Mouse (Mus musculus) hindbrain, embryonic 16.5 days (tissue): Measurements from ENCODE around the gene Enox2. TPM values are rescaled to one million over a fixed set of nuclear protein-coding genes. Genes with fewer than 3 reads are reported as not detected.

Experiments
- ATAC-seq: fragments of 200-750 bp; cut with Nextera tagmentation; 2 replicates; pipeline ENCODE4 v1.8.0; 2017; ENCODE audit warnings: moderate TSS enrichment, moderate library complexity
- H3K27ac ChIP-seq: fragments of 300-500 bp; sonication (generic); 2 replicates; pipeline ENCODE4 v1.5.1; 2014; ENCODE audit warnings: low read depth, mild to moderate bottlenecking, control low read depth, low read length, moderate library complexity
- H3K27me3 ChIP-seq: fragments of 300-500 bp; sonication (generic); replicated peaks from 2 replicates; pipeline ENCODE4 v1.6.1; 2014; ENCODE audit warnings: low read length; ENCODE audit not compliant: control insufficient read depth, insufficient read depth
- H3K36me3 ChIP-seq: fragments of 300-500 bp; sonication (generic); 2 replicates; pipeline ENCODE4 v1.6.1; 2014; ENCODE audit warnings: mild to moderate bottlenecking, low read length, moderate library complexity, mixed read lengths; ENCODE audit not compliant: control insufficient read depth, insufficient read depth
- H3K4me1 ChIP-seq: fragments of 300-500 bp; sonication (generic); 2 replicates; pipeline ENCODE4 v1.6.1; 2014; ENCODE audit warnings: low read depth, low read length; ENCODE audit not compliant: control insufficient read depth, insufficient read depth
- H3K4me2 ChIP-seq: fragments of 300-500 bp; sonication (generic); 2 replicates; pipeline ENCODE4 v1.6.1; 2014; ENCODE audit warnings: mild to moderate bottlenecking, low read length, control low read depth, moderate library complexity
- H3K4me3 ChIP-seq: fragments of 300-500 bp; sonication (generic); 2 replicates; pipeline ENCODE4 v1.5.1; 2014; ENCODE audit warnings: mild to moderate bottlenecking, low read length, control low read depth, moderate library complexity
- H3K9ac ChIP-seq: fragments of 300-500 bp; sonication (generic); 2 replicates; pipeline ENCODE4 v1.6.1; 2014; ENCODE audit warnings: low read depth, mild to moderate bottlenecking, control low read depth, low read length, moderate library complexity
- H3K9me3 ChIP-seq: fragments of 300-500 bp; sonication (generic); 2 replicates; pipeline ENCODE4 v1.6.1; 2014; ENCODE audit warnings: mild to moderate bottlenecking, low read length, moderate library complexity; ENCODE audit not compliant: control insufficient read depth
- WGBS: fragments of 180-500 bp; shearing (Covaris S2); extraction: QIAGEN DNeasy Blood & Tissue Kit; methylation state at CpG from one replicate; pipeline ENCODE4 v1.1.7; 2014; 5-methylcytosine and 5-hydroxymethylcytosine counted together
- polyA plus RNA-seq: library from polyadenylated mRNA; unstranded; fragments of >200 nt; fragmentation: Nextera tagmentation; extraction: Ambion mirVana; gene quantifications from 2 replicates; pipeline ENCODE4 v1.2.1, GENCODE M21; 2015

Enox2 gene
- polyA plus RNA-seq = 8.3 and 8.7 TPM in 2 replicates

DNA sequence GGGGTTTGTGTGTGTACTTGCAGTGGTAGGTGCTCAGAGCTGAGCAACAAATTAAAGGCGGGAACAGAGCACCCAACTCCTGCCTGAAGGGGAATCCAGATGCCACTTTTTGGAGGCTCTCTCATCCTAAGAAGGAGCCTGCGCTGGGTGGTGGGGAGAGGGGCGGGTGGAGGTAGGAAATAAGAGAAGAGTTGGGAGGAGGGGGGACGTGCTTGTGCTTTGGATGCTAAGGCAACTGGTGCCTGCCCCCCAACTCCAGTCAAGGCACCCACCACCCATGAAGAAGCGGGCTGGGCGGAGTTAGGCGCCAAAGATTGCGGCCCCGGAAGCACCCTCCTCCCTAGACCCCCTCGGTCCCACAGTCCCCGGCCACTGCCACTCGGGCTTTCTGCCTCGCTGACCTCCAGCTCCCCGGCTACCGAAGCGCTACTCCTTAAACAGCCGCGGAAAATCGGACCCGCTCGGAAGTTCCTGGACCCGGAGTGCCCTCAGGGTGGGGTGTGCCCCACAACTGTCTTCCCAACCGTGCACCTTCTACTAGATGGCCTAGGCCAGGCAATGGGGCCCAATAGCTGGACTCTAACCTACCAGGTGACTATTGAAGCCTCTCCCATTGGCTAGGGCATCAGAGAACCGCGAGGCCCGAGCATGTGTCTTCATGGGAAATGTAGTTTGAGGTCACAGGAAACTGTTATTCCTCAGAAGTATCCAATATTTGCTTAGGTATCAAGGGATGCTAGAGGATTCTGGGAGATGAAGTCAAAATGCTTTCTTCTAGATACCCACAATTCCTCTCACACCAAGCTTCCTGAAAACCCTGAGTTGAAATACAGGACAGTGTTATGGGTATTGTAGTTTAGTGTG is at the start of gene Enox2:
Gene Enox2, minus strand, starts transcription at position 560 of the 864 bp plus-strand sequence.
- Histone ChIP-seq H3K9ac (peak within 1 kb of the TSS; percentile 73), H3K4me1 (no peaks in the 10 kb centered on the region), H3K9me3 (no peaks in the 10 kb centered on the region), H3K27me3 (no peaks in the 10 kb centered on the region), H3K36me3 (no peaks in the 10 kb centered on the region), H3K4me3 (peak within 1 kb of the TSS; percentile 59), H3K27ac (peak within 1 kb of the TSS; percentile 87), H3K4me2 (peak within 1 kb of the TSS; percentile 58)
- WGBS = 12% methylated on average over 19 of the region's 26 CpGs
- peak; percentile 100 for ATAC-seq

- H3K4me3 ChIP-seq = no peak overlapping the region
- H3K9me3 ChIP-seq = no peaks in the 10 kb centered on the region
- H3K27ac ChIP-seq = no peak overlapping the region
- no peak overlapping the region for H3K4me2 ChIP-seq
- no peaks in the 10 kb centered on the region for H3K36me3 ChIP-seq
- 47% methylated on average over 1 of the region's 1 CpGs for WGBS
- H3K9ac ChIP-seq = no peak overlapping the region
- H3K27me3 ChIP-seq = no peaks in the 10 kb centered on the region
- no peak for ATAC-seq
- H3K4me1 ChIP-seq = no peaks in the 10 kb centered on the region
Observed at GRCm38 (mm10) chrX:49309496-49309895, 21.4 kb upstream of the Enox2 start.

DNA sequence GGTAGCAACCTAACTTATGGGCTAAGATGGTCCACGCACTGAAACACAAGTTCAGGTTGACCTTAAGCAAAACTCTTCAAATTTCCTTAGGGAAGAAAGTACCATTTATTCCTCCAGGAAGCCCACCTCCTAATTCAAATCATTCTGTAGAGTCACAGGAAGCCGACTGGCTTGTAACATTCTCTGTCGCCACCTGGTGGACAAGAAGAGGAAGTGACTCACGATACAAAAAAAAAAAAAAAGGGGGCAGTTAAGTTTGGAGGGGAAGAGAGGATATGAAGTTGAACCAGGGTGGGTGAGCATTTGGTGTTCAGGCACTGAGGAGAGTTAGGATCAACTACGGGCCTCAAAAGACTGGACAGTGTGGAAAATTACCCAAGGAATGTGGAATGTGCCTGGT is 18.6 kb upstream of the Enox2 start:
- Histone ChIP-seq H3K9ac (no peak overlapping the region), H3K27me3 (no peaks in the 10 kb centered on the region), H3K9me3 (no peaks in the 10 kb centered on the region), H3K36me3 (no peaks in the 10 kb centered on the region), H3K27ac (no peak overlapping the region), H3K4me3 (no peak overlapping the region), H3K4me2 (no peak overlapping the region), H3K4me1 (no peaks in the 10 kb centered on the region)
- WGBS = 22% methylated on average over 5 of the region's 5 CpGs
- no peak for ATAC-seq

- WGBS = 76% methylated on average over 2 of the region's 2 CpGs
- no peaks in the 10 kb centered on the region for H3K36me3 ChIP-seq
- H3K27ac ChIP-seq = no peak overlapping the region
- no peaks in the 10 kb centered on the region for H3K4me1 ChIP-seq
- H3K9ac ChIP-seq = no peak overlapping the region
- H3K4me3 ChIP-seq = no peak overlapping the region
- ATAC-seq = no peak
- H3K4me2 ChIP-seq = no peak overlapping the region
- no peaks in the 10 kb centered on the region for H3K27me3 ChIP-seq
- H3K9me3 ChIP-seq = no peaks in the 10 kb centered on the region
Observed at GRCm38 (mm10) chrX:49279918-49280586, 8.0 kb downstream of the Enox2 start.

DNA sequence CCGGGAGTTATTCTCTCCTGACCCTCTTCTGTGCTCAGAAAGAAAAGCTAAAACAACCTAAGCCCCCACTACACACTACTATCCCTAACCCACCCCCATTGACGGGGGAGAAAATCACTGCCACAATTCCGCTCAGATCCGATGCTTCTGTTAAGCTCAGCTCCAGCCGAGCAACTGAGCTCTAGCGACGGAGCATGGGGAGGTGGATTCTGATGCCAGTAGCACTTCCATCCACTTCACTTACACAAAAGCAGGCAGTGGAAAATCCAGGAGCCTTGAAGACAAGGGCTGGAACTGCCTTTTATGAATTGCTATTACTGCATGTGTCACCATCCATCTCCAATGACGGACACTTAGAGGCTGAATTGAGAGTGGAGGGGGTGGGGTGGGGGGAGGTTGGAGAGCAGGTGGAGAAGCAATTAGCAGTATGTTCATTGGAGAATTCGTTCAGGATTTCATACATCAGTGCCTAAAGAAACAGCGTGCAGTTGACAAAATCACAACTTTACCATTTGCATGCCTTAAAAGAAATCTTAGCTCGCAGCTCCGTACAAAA is 14.5 kb downstream of the Enox2 start:
- Histone ChIP-seq H3K4me3 (peak overlapping the region; percentile 36), H3K9me3 (no peaks in the 10 kb centered on the region), H3K4me1 (no peaks in the 10 kb centered on the region), H3K36me3 (no peaks in the 10 kb centered on the region), H3K4me2 (peak overlapping the region; percentile 45), H3K27me3 (no peaks in the 10 kb centered on the region), H3K9ac (peak overlapping the region; percentile 12; the same call in 1 of the 2 replicates), H3K27ac (no peak overlapping the region)
- peak; percentile 71 for ATAC-seq
- WGBS = 30% methylated on average over 12 of the region's 12 CpGs

GRCm38 (mm10) chrX:49250816-49251215 is 37.2 kb downstream of the Enox2 start:
- H3K36me3 ChIP-seq = no peaks in the 10 kb centered on the region
- no peaks in the 10 kb centered on the region for H3K9me3 ChIP-seq
- no peak for ATAC-seq
- H3K27ac ChIP-seq = no peak overlapping the region
- 73% methylated on average over 4 of the region's 4 CpGs for WGBS
- H3K4me1 ChIP-seq = no peaks in the 10 kb centered on the region
- no peak overlapping the region for H3K4me3 ChIP-seq
- H3K4me2 ChIP-seq = no peak overlapping the region
- no peaks in the 10 kb centered on the region for H3K27me3 ChIP-seq
- H3K9ac ChIP-seq = no peak overlapping the region

GRCm38 (mm10) chrX:49225792-49226426 is 62.1 kb downstream of the Enox2 start:
- 29% methylated on average over 1 of the region's 1 CpGs for WGBS
- Histone ChIP-seq H3K36me3 (no peaks in the 10 kb centered on the region), H3K4me2 (no peak overlapping the region), H3K27me3 (no peaks in the 10 kb centered on the region), H3K4me1 (no peaks in the 10 kb centered on the region), H3K4me3 (no peak overlapping the region), H3K9me3 (no peaks in the 10 kb centered on the region), H3K27ac (no peak overlapping the region), H3K9ac (no peak overlapping the region)
- ATAC-seq = no peak

DNA sequence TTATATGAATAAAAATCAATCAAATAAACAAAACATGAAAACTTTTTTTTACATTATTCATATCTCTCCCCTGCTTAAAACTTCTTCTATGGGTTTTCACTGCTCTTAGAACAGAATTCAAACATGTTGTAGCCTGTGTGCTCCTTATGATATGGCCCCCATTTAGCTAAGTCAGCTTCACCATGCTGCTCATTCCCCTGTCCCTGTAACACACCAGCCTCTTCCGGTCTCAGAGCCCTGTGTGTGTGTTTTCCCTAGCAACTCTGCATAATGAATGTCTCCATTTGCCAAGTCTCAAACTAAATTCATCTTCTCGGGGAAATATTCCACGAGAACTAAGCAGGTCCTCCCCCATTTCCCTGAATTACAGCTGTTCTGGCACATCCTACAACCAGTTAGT is 71.6 kb downstream of the Enox2 start:
- no peaks in the 10 kb centered on the region for H3K36me3 ChIP-seq
- H3K27me3 ChIP-seq = no peaks in the 10 kb centered on the region
- H3K4me1 ChIP-seq = no peaks in the 10 kb centered on the region
- H3K9me3 ChIP-seq = no peaks in the 10 kb centered on the region
- no peak overlapping the region for H3K4me2 ChIP-seq
- 48% methylated on average over 3 of the region's 3 CpGs for WGBS
- ATAC-seq = no peak
- no peak overlapping the region for H3K27ac ChIP-seq
- no peak overlapping the region for H3K4me3 ChIP-seq
- H3K9ac ChIP-seq = no peak overlapping the region

GRCm38 (mm10) chrX:49196386-49196785 is 91.7 kb downstream of the Enox2 start:
- WGBS = 55% methylated on average over 4 of the region's 4 CpGs
- Histone ChIP-seq H3K4me2 (no peak overlapping the region), H3K9me3 (no peaks in the 10 kb centered on the region), H3K9ac (no peak overlapping the region), H3K27me3 (no peaks in the 10 kb centered on the region), H3K36me3 (no peaks in the 10 kb centered on the region), H3K27ac (no peak overlapping the region), H3K4me3 (no peak overlapping the region), H3K4me1 (no peaks in the 10 kb centered on the region)
- ATAC-seq = no peak
